Mouse (Mus musculus) liver, embryonic 14.5 days (tissue): ENCODE measurements around the gene AL732309.1.

Source experiments
- CTCF ChIP-seq: IDR thresholded peaks from 2 replicates; pipeline ENCODE4 v1.5.1; 2016; ENCODE audit warnings: antibody characterized with exemption, low read depth, control low read depth
- EP300 ChIP-seq: IDR thresholded peaks from 2 replicates; pipeline ENCODE4 v1.6.1; 2016; ENCODE audit warnings: antibody characterized with exemption, low read depth

GRCm38 (mm10) chr2:25267241-25267640 lies 20.6 kb upstream of the AL732309.1 start:
- TF ChIP-seq EP300 (no peak), CTCF (no peak)
